Mouse (Mus musculus) ovary, postnatal 36 days (tissue): Measurements from ENCODE around the gene Papss2.
A peak's percentile ranks its signal among the peaks of the same experiment; 100 is the strongest.

Source experiments
- DNase-seq: peaks from one replicate; pipeline ENCODE4 v3.0.0; 2022; ENCODE audit warnings: low spot score, mixed read lengths

Papss2 gene

GRCm38 (mm10) chr19:32599436-32599835 lies 3.8 kb downstream of the Papss2 start:
- no peak for DNase-seq

DNA sequence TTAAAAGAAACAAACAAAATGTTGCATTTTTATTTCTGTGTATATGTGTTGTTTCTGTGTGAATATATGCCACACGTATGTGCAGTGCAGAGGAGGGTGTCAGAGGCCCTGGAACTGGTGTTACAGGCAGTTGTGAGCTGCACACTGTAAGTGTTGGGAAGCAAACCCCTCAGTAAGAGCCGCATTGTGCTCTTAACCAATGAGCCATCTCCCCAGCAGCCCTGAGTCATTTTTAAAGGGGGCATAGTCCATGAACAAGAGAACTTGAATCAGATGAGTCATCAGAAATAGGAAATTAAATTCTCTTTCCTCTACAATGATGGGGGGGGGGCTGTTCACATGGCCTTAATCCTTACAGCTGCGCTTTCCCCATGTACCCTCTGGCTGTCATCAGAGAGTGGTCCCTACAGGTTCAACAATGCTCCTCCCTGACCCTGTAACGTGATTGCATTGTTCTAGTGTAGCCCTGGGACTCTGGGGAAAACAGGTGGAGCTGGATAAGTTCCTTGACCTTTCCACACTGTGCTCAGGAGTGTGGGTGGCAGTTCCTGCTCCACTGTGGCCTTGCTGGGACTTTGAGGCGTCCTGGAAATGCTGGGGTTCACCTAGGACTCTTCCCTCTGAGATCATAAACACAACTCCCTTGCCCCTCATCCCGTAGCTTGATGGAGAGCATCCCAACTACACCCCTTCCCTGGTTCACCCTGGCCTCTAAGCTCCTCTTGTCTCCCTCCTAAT lies 5.6 kb downstream of the Papss2 start:
- DNase-seq, result no peak

DNA sequence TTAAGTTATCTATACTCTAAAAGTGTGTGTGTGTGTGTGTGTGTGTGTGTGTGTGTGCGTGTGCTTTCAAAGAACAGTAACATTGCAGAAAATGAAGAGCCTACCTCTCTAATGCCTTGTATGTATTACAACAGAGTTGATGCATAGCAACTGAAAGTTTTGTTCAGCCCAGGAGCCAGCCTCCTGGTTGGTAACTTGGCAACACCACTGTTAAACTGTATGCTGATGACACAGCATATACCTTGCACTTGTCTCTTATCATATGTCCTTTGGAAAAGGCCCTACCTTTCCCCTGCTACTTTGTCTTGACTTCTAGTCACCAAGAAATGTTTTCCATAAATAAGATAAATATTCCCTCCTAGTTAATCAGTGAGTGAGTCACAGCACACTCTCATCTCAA lies 7.9 kb downstream of the Papss2 start:
- no peak for DNase-seq

GRCm38 (mm10) chr19:32604127-32604526 lies 8.5 kb downstream of the Papss2 start:
- DNase-seq, result no peak

DNA sequence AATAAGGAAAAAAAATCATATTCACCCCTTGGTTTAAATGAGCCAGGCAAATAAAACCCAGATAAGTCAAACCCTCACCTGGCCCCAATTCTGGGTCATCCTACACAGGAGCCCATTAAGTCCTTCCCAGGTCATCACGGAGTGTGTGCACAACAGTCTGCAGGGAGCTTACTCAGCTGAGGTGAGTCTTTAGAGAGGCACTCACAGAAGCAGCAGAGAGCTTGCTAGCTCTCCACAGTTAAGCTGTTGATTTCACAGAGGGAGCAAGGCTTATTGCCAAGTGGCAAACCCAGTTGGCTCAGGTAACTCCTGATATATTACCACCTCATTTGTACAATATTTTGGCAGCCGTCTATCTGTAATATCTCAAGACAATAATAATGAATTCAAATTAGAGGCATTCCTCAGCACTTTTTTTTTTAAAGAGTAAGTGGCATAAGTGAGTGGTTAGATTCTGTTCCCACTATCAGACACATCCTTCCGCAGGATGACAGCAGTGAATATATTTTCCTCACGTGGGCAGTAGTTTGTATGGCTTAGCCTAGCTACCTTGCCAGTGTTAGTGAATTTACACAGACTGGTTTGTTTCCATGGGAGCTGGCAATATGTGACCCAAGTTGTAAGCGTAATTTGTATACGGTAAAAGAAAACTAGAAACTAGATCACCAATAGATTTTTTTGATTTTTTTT lies 9.1 kb downstream of the Papss2 start:
- no peak for DNase-seq

- DNase-seq, result no peak
Observed at GRCm38 (mm10) chr19:32606227-32606827, 10.7 kb downstream of the Papss2 start.

GRCm38 (mm10) chr19:32607036-32607435 lies 11.4 kb downstream of the Papss2 start:
- DNase-seq, result no peak

DNA sequence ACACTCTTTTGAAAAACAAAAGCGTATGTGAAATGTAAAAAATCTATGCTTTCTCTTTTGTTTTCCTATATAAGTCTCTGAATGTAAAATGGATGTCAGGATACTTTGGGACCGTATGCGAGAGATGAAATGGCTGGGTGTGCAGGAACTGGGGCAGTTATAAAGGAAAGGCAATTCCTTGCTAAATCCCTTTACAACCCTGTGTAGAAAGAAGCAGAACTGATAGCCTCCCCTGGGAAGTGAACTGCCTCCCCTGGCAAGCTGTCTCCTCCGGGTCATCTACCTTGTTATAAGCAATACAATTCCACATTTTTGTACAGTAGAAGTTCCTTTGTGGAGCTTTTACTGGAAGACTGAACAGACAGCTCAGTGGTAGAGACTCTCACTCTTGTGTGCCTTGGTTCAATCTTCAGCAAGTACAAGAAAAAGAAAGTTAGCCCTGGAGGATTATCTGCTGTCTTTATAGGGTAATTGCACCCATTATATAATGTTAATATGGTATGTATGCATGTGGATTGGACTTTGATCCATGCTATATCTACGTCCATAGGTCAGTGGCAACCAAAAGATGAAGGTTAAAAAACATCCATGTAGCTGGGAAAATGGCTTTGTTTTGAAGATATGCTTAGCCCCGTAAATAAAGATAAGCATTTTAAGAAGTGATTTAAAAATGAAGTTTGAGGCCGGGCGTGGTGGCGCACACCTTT lies 15.9 kb downstream of the Papss2 start:
- no peak for DNase-seq

- DNase-seq, result no peak
Observed at GRCm38 (mm10) chr19:32614046-32614771, 18.6 kb downstream of the Papss2 start.

DNA sequence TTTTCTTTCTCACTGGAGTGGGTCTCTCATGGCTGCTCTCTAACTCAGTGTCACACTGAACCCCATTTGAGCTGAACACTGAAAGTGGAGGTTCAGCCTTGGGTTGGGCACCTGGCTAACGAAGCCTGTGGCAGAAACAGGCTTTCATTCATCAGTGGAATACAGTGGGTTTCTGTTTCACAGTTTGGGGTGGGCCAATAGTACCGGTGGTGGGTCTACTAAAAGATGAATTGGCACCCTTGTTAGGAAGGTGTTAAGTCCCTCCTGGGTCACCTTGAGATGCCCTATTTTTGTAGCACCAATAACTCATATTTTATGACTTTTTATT lies 19.1 kb downstream of the Papss2 start:
- no peak for DNase-seq

- DNase-seq, result no peak
Observed at GRCm38 (mm10) chr19:32616646-32617045, 21.1 kb downstream of the Papss2 start.

DNA sequence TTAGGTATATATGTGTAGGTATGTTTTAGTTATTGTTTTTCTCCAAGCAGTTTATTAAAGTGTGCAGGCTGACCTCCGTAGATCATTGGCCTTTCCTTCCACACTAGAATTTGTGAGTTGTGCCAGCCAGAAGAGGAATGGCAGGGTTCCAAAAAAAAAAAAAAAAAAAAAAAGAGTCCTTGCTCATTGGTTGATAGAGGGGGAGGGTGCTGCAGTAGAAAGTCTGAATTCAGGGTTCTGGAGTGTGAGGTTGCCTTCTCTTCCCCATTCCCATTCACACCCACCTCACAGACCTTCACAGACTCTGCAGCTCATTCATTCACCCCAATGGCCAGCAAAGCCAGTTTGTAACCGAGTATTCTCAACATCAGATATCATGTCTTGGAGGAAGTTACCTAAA lies 24.1 kb downstream of the Papss2 start:
- no peak for DNase-seq

DNA sequence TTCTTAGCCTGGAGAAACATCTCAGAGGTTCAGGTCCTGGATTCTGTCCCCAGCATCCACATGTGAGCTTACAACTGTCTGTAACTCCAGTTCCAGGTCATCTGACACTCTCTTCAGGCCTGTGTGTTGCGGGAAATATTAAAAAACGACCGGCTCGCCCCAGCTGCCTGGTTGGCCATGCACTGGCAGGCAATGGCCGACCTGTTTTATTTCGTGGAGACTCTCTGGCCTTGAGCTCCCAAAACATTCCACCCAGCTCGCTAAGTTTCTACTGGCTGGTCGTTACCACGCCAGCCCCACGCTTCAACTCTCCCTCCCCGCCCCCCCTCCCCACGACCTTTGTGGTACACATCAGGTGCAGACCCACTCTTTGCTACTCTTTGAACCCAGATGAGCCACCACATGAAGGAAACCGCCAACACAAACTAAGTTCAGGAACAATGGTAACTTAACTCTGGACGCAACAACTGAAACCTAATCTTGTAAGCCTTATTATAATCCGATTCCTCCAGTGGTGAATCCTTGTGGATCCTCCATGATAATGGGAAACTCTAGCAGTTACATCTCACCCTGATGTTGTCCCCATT lies 25.4 kb downstream of the Papss2 start:
- no peak for DNase-seq

DNA sequence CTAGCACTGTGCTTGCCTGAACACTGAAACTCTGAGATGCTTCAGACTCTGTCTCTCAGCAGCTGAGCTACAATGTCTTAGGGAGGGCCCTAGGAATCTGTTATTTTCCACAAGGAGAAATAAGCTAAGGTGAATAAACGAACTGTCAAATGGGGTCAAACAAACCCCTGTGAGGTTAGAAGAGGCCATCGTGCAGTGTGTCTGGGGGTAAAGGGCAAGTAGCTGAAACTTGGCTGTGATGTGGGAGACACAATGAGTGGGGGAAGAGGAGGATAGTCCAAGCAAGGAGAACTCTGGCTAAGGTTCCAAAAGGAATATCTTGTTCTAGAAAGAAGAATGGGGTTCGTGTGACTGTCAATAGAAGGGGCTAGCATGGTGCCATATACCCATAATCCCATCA lies 26.6 kb downstream of the Papss2 start:
- DNase-seq, result no peak

DNA sequence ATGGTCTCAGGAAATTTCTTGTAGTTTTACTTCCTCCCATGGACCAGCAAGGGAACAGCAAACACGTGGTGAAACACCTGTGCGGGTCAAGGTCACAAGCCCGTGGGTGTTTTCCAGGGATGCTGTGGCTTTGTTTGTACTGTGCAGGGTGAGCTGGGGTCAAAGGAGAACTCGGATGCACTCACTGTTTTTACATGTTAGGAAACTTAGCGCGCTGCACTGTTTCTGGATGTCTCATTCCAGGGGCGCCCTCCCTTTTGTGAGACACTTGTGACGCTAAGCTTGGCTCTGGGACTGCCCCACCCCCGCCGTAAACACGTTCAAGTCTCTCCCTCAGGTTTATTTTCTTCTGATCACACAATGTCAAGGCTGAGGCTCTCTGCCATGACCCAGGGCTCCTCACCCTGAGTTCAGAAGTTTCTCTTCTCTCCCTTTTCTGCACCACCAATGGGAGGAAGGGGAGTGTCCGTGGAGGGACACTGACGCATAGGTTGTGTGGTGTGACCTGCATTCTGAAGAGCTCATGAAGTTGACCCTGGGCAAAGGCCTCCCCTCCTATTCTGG lies 31.3 kb downstream of the Papss2 start:
- peak; percentile 20 for DNase-seq

DNA sequence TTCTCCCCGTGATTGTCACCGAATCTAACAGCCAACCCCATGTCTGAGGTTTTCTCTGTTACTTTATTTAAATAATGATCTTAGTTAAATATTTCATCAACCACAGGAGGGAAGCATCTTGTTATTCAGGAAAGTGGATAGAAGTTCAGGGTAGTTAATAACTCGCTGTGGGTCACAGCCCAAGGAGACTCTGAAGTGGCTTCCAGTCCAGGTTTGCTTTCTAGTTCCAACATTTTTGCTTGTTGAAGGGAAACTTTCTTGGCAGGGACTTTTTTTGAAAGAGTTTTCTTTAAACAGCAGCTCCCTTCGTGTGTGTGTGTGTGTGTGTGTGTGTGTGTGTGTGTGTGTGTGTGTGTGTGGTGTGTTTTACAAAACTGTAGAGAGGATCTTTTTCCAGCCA lies 32.0 kb downstream of the Papss2 start:
- DNase-seq, result no peak

- DNase-seq, result no peak
Observed at GRCm38 (mm10) chr19:32628572-32629132, 33.1 kb downstream of the Papss2 start.

GRCm38 (mm10) chr19:32634916-32635315 lies 39.3 kb downstream of the Papss2 start:
- DNase-seq, result no peak

DNA sequence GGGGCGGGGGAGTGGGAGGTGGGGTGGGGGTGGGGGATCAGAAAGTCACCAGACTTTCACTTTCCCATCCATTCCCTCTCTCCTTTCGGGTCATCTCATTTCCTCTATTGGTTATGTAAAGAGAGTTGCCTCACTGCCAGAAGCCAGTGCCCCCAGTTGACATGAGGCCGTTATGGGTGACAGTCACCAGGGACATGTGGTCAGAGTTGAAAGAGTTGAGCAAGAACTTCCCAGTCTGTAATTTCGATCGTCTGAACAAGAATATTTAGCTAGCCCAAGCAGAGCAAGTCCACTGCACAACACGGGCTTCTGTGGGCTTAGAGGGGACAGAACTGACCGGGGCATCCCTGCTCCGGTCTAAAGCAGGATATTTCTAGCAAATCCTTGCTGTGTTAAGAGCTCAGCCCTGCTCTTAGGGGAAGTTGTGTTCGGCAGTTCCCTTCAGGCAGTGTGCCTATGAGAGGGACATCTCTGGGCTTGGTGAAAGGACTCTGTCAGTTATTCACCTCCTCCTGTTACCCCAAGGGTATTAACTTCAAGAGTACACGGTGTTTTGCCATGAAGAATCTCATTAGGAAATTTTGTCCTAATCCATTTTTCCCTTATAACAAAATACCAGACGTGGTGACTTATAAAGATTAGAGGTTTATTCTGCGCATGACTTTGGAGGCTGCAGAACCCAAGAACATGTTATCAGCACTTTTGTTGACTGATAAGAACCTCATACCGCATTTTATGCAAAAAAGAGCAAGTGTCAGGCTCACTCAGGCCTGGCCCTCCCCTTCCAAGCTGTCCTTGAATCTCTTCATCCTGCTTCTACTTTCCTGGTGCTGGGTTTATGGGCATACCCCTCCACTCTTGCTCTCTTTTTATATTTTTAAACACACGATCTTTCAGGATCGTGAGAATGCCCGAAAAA lies 42.0 kb downstream of the Papss2 start:
- DNase-seq, result no peak

- DNase-seq, result no peak
Observed at GRCm38 (mm10) chr19:32638276-32638903, 42.8 kb downstream of the Papss2 start.
